Mouse (Mus musculus): ENCODE measurements at regions not wholly inside any gene's neighbourhood (a gene's known extent, or its start where the extent isn't known, plus 50 kb on each side); places are given as distances from the start of the nearest gene placed in this dataset.
A peak's percentile ranks its signal among the peaks of the same experiment; 100 is the strongest.

DNA sequence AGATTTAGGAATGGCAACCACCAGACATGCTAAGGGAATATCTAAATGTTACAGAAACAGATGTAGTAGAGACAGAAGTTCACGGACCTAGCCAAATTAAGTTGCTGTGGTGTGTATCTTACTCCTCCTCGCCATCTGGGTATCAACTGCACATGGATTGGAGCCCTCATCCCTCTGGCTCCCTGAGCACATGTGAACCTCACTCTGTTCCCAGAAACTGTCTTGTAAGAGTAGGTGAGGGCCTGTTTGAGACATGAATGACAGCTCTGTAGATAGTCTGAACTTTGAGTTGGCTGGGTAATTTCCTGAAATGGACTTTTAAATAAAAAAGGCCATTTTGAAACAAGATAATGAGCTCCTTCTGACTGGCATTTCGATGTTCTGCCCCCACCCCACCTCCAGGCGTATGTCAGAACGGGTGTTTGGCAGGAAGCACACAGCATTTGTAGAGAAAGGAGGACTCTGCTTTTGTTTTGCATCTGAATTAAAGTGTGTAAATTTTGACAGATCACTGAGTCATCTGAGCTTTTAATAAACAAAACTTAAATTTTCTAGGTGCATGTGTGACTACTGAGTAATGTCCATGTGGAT is 196.9 kb upstream of the Cep126 start:
- peak; percentile 9 to 28 for DNase-seq (ENCODE audit: low spot score in 2 of 2)

DNA sequence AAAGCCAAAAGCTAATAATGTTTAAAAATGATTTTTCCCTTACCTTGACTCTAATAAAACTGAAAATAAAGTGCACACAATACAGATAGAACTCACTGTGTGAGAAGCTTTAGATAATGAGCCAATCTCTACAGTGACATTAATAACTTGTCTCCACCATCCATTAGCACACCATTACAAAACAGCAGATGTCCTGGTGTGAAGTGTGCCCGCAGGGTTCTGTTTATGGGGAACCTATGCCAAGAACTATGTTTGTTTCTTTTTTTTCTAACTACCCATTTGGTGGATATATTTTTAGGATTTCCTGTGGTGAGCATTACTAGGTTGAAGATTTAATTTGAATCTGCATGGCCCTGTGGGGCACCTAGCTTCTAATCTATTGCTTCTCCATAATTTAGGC is 203.3 kb upstream of the Trpc6 start:
- DNase-seq (ENCODE audit: low spot score in 2 of 2) = no peak

DNA sequence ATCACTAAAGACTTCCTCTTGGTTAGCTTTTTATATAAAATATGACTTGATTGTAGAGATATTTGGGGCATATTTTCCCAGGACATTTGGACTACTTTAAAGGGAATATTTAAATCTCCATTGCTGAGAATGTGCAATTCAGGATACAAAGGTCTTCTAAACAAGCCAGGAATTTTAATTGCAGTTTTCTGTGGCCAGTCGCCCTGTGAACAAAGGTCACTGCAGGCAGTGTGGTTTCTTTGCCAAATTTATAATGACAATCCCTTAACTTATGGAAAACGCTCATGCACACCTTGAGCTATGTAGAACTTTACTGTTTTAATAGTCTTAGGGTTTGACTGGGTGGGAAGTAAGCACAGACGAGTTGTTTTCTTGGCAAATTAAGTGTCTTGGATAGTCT is 192.9 kb upstream of the Trpc6 start:
- DNase-seq (ENCODE audit: low spot score in 2 of 2) = no peak
